ENCODE assay signal across 8 mouse cellular contexts in genomic region chr2:165563298-165564058, GRCm38 (mm10). TPM values are rescaled to one million over a fixed set of nuclear protein-coding genes. Genes with fewer than 3 reads are reported as not detected.
A peak's percentile ranks its signal among the peaks of the same experiment; 100 is the strongest.
DNase-seq lines count a peak whose midpoint lies in the region; ATAC-seq and TF ChIP-seq lines count a peak whose summit lies in the region.

No protein-coding gene starts in this region.

- peaks cover 68% of the 10 kb centered on the region for H3K4me1 ChIP-seq in hindbrain, embryonic 10.5 days (replicated peaks)
- H3K4me1 ChIP-seq in limb, embryonic 12.5 days (replicated peaks) = peaks cover 61% of the 10 kb centered on the region
- H3K4me1 ChIP-seq in midbrain, embryonic 12.5 days = peaks cover 26% of the 10 kb centered on the region

- H3K9ac ChIP-seq in limb, embryonic 12.5 days (replicated peaks) = peak overlapping the region; percentile 40; the same call in 1 of the 2 replicates
- peak overlapping the region; percentile 51 for H3K9ac ChIP-seq in midbrain, embryonic 12.5 days (replicated peaks)

- no peak for ATAC-seq in limb, embryonic 12.5 days (ENCODE audit: insufficient number of reproducible peaks, insufficient read depth, low FRiP score, low TSS enrichment, low read depth)
- ATAC-seq in midbrain, embryonic 12.5 days (ENCODE audit: low FRiP score, low read depth) = peak; percentile 67; the same call in 1 of the 2 replicates

- H3K27ac ChIP-seq in layer of hippocampus, adult 2 months = no peak overlapping the region
- peak overlapping the region; percentile 82 for H3K27ac ChIP-seq in hindbrain, embryonic 10.5 days
- H3K27ac ChIP-seq in limb, embryonic 12.5 days = no peak overlapping the region
- peak overlapping the region; percentile 56 for H3K27ac ChIP-seq in midbrain, embryonic 12.5 days (replicated peaks)

- H3K9me3 ChIP-seq in hindbrain, embryonic 10.5 days = no peaks in the 10 kb centered on the region
- no peaks in the 10 kb centered on the region for H3K9me3 ChIP-seq in limb, embryonic 12.5 days
- no peaks in the 10 kb centered on the region for H3K9me3 ChIP-seq in midbrain, embryonic 12.5 days

- WGBS in hindbrain, embryonic 10.5 days = 1% methylated on average over 52 of the region's 52 CpGs
- WGBS in limb, embryonic 12.5 days = 2% methylated on average over 52 of the region's 52 CpGs
- under 1% methylated on average over 50 of the region's 52 CpGs for WGBS in midbrain, embryonic 12.5 days

- H3K4me3 ChIP-seq in layer of hippocampus, adult 2 months = peak overlapping the region; percentile 32
- peak overlapping the region; percentile 57 for H3K4me3 ChIP-seq in hindbrain, embryonic 10.5 days
- H3K4me3 ChIP-seq in limb, embryonic 12.5 days (replicated peaks) = peak overlapping the region; percentile 40
- peak overlapping the region; percentile 42 for H3K4me3 ChIP-seq in midbrain, embryonic 12.5 days

- no peak for DNase-seq in layer of hippocampus, adult 2 months (ENCODE audit: low spot score in 2 of 2)
- DNase-seq in layer of hippocampus, adult 9-11 months = no peak
- DNase-seq in cerebellum, postnatal 25 days = peak; percentile 68 to 77
- peak; percentile 68 for DNase-seq in hindbrain, embryonic 10.5 days (ENCODE audit: low spot score)
- peak; percentile 14 to 47 for DNase-seq in thymus, postnatal 36 days
- DNase-seq in adrenal gland, postnatal 4 days (ENCODE audit: low spot score in 2 of 2) = no peak

- no peaks in the 10 kb centered on the region for H3K36me3 ChIP-seq in hindbrain, embryonic 10.5 days
- no peaks in the 10 kb centered on the region for H3K36me3 ChIP-seq in limb, embryonic 12.5 days
- H3K36me3 ChIP-seq in midbrain, embryonic 12.5 days = no peaks in the 10 kb centered on the region

- H3K27me3 ChIP-seq in hindbrain, embryonic 10.5 days (ENCODE audit: insufficient read depth, poor library complexity, severe bottlenecking) = peaks cover 49% of the 10 kb centered on the region
- peaks cover 52% of the 10 kb centered on the region for H3K27me3 ChIP-seq in limb, embryonic 12.5 days
- peaks cover 39% of the 10 kb centered on the region for H3K27me3 ChIP-seq in midbrain, embryonic 12.5 days

- TF ChIP-seq CTCF in layer of hippocampus, adult 2 months (conservative IDR thresholded peaks at IDR 0.05) = no peak

- peak overlapping the region; percentile 77 for H3K4me2 ChIP-seq in limb, embryonic 12.5 days
- H3K4me2 ChIP-seq in midbrain, embryonic 12.5 days (replicated peaks) = peak overlapping the region; percentile 74

RNA-seq across cellular contexts. Expression of gene Eya2, which starts 31.4 kb away (rescaled TPM):
- total RNA-seq in layer of hippocampus, adult 2 months (2021) = 1 to 10 TPM; 2.0 to 2.9 TPM
- polyA plus RNA-seq in hindbrain, embryonic 10.5 days (2016; fragmentation: Nextera tagmentation; extraction: Ambion mirVana) = 28.1 and 32.8 TPM in 2 replicates
- polyA plus RNA-seq in limb, embryonic 12.5 days (2016; fragmentation: Nextera tagmentation; extraction: Ambion mirVana) = 9.7 and 11.2 TPM in 2 replicates
- polyA plus RNA-seq in midbrain, embryonic 12.5 days (2016; fragmentation: Nextera tagmentation; extraction: Ambion mirVana) = 4.5 and 7.2 TPM in 2 replicates
- total RNA-seq in adrenal gland, postnatal 4 days (2021) = 1 to 10 TPM; 4.2 to 6.1 TPM

RNA-seq across cellular contexts. Expression of gene Slc2a10, which starts 59.9 kb away (rescaled TPM):
- total RNA-seq in layer of hippocampus, adult 2 months (2021) = under 1 TPM; 0.91 to 0.92 TPM
- polyA plus RNA-seq in hindbrain, embryonic 10.5 days (2016; fragmentation: Nextera tagmentation; extraction: Ambion mirVana) = 4.2 and 5.0 TPM in 2 replicates
- polyA plus RNA-seq in limb, embryonic 12.5 days (2016; fragmentation: Nextera tagmentation; extraction: Ambion mirVana) = 6.3 and 7.1 TPM in 2 replicates
- polyA plus RNA-seq in midbrain, embryonic 12.5 days (2016; fragmentation: Nextera tagmentation; extraction: Ambion mirVana) = 4.4 and 4.6 TPM in 2 replicates
- total RNA-seq in adrenal gland, postnatal 4 days (2021) = 1 to 10 TPM; 2.1 to 2.3 TPM

Comparison
In these comparisons a context has a peak if more than half of its experiments do, and no peak if none do; other contexts are left out.
1. DNase-seq: peak in cerebellum, postnatal 25 days (2 of 2), hindbrain, embryonic 10.5 days (single experiment) and thymus, postnatal 36 days (2 of 2); none in layer of hippocampus, adult 2 months (0 of 2), layer of hippocampus, adult 9-11 months (single experiment) and adrenal gland, postnatal 4 days (0 of 2).
2. H3K27ac ChIP-seq: peak in hindbrain, embryonic 10.5 days (single experiment) and midbrain, embryonic 12.5 days (single experiment); none in layer of hippocampus, adult 2 months (single experiment) and limb, embryonic 12.5 days (single experiment).
3. Peak in every context shown above with its lines, with median percentiles within 50 percentile points of each other: H3K4me3 ChIP-seq.